Mouse (Mus musculus): Measurements from ENCODE around the gene Ovca2.

GRCm38 (mm10) chr11:75206347-75206746 lies 27.7 kb upstream of the Ovca2 start:
- TF ChIP-seq POLR2A (IDR thresholded peaks at IDR 0.05; ENCODE audit: borderline replicate concordance, extremely low read depth, low read depth, low read length): no peak
- TF ChIP-seq CTCF (IDR thresholded peaks at IDR 0.05; ENCODE audit: insufficient read depth, low read length): no peak

All from lung, adult 2 months (tissue).